16 mouse cellular contexts compared by ENCODE assay signal in genomic region chr17:43251249-43252125, GRCm38 (mm10). TPM values are rescaled to one million over a fixed set of nuclear protein-coding genes. Genes with fewer than 3 reads are reported as not detected.
DNase-seq lines count a peak whose midpoint lies in the region; ATAC-seq and TF ChIP-seq lines count a peak whose summit lies in the region.
"Had no signal": no experiment of that assay in that cellular context is flagged by ENCODE, and none has a peak within 500 bp of the region (broad histone marks: within the 10 kb centered on the region; RNA-seq: fewer than 3 reads in every experiment).

No protein-coding gene starts in this region.

- peaks cover 14% of the 10 kb centered on the region for H3K4me1 ChIP-seq in lung, embryonic 16.5 days (replicated peaks; ENCODE audit: control insufficient read depth, insufficient read depth, low read length)
- no peaks in the 10 kb centered on the region for H3K4me1 ChIP-seq in lung, postnatal 0 days (ENCODE audit: insufficient read depth, low read depth, low read length)
- peaks cover 26% of the 10 kb centered on the region for H3K4me1 ChIP-seq in brown adipose tissue, adult 24 weeks (ENCODE audit: control insufficient read depth, insufficient read depth, insufficient read length, low read length)
- H3K4me1 ChIP-seq in forebrain, embryonic 16.5 days (replicated peaks; ENCODE audit: control insufficient read depth, insufficient read depth, low read length): no peaks in the 10 kb centered on the region; the same call in 1 of the 2 replicates

- DNase-seq in gastrocnemius, postnatal 14 days: peak; percentile 38
- no peak for DNase-seq in gastrocnemius, postnatal 36 days
- DNase-seq in lung, postnatal 0 days (ENCODE audit: low spot score): no peak
- DNase-seq in heart, postnatal 4 days: peak; percentile 73
- no peak for DNase-seq in embryo, embryonic 11 days
- DNase-seq: cerebellum, adult 9-11 months; liver, postnatal 0 days; right cerebral cortex, postnatal 4 days had no signal

- TF ChIP-seq EP300 in lung, postnatal 0 days (IDR thresholded peaks at IDR 0.05): no peak

- ATAC-seq in lung, embryonic 16.5 days (ENCODE audit: low read depth): no peak
- no peak; the same call in 1 of the 2 replicates for ATAC-seq in lung, postnatal 0 days
- ATAC-seq in forebrain, embryonic 16.5 days: no peak
- ATAC-seq: liver, postnatal 0 days; midbrain, embryonic 13.5 days had no signal

- no peak for TF ChIP-seq CTCF in lung, postnatal 0 days (IDR thresholded peaks at IDR 0.05)

- no peaks in the 10 kb centered on the region for H3K9me3 ChIP-seq in lung, embryonic 16.5 days (ENCODE audit: control insufficient read depth, low read length)
- no peaks in the 10 kb centered on the region for H3K9me3 ChIP-seq in lung, postnatal 0 days (ENCODE audit: low read length)
- H3K9me3 ChIP-seq in forebrain, embryonic 16.5 days (ENCODE audit: control insufficient read depth, low read length): no peaks in the 10 kb centered on the region
- H3K9me3 ChIP-seq: midbrain, embryonic 13.5 days had no signal

- intact Hi-C loops in gastrocnemius, postnatal 14 days (cut with DNase I; ENCODE audit: low total_unique reads): no loop called here
- intact Hi-C loops in gastrocnemius, postnatal 36 days (cut with DNase I): no loop called here

- H3K36me3 ChIP-seq in lung, embryonic 16.5 days (ENCODE audit: control insufficient read depth, insufficient read depth, low read length): no peaks in the 10 kb centered on the region
- H3K36me3 ChIP-seq in lung, postnatal 0 days (ENCODE audit: insufficient read depth, low read length): no peaks in the 10 kb centered on the region
- H3K36me3 ChIP-seq in forebrain, embryonic 16.5 days (ENCODE audit: control insufficient read depth, insufficient read depth): no peaks in the 10 kb centered on the region
- H3K36me3 ChIP-seq: midbrain, embryonic 13.5 days had no signal

- H3K27ac ChIP-seq in lung, embryonic 16.5 days (ENCODE audit: low read length): 0 out of 2 replicates have a peak overlapping the region, but pooled peaks have one; percentile 5
- no peak overlapping the region for H3K27ac ChIP-seq in lung, postnatal 0 days (ENCODE audit: low read length)
- H3K27ac ChIP-seq in brown adipose tissue, adult 24 weeks (replicated peaks; ENCODE audit: low read depth, low read length): peak overlapping the region; percentile 55
- H3K27ac ChIP-seq in forebrain, embryonic 16.5 days (ENCODE audit: low read length): no peak overlapping the region
- H3K27ac ChIP-seq: midbrain, embryonic 13.5 days had no signal

- WGBS in lung, embryonic 16.5 days: 34% methylated on average over 5 of the region's 5 CpGs
- WGBS in lung, postnatal 0 days: 29% methylated on average over 5 of the region's 5 CpGs
- 36% methylated on average over 5 of the region's 5 CpGs for WGBS in forebrain, embryonic 16.5 days

- no peak overlapping the region for H3K4me2 ChIP-seq in lung, embryonic 16.5 days (ENCODE audit: low read depth, low read length)
- H3K4me2 ChIP-seq in lung, postnatal 0 days (replicated peaks; ENCODE audit: low read depth, low read length): no peak overlapping the region
- H3K4me2 ChIP-seq in forebrain, embryonic 16.5 days (ENCODE audit: low read length): no peak overlapping the region
- H3K4me2 ChIP-seq: midbrain, embryonic 13.5 days had no signal

- H3K4me3 ChIP-seq in lung, embryonic 16.5 days (ENCODE audit: low read length): no peak overlapping the region
- H3K4me3 ChIP-seq in lung, postnatal 0 days (ENCODE audit: low read depth, low read length): no peak overlapping the region
- H3K4me3 ChIP-seq in brown adipose tissue, adult 24 weeks (ENCODE audit: insufficient read depth, low read depth, low read length): no peak overlapping the region
- no peak overlapping the region for H3K4me3 ChIP-seq in forebrain, embryonic 16.5 days (replicated peaks; ENCODE audit: low read length)
- H3K4me3 ChIP-seq: midbrain, embryonic 13.5 days had no signal

- no peak overlapping the region for H3K9ac ChIP-seq in lung, embryonic 16.5 days (ENCODE audit: low read length)
- no peak overlapping the region for H3K9ac ChIP-seq in lung, postnatal 0 days (replicated peaks; ENCODE audit: low read depth)
- H3K9ac ChIP-seq in forebrain, embryonic 16.5 days (replicated peaks; ENCODE audit: low read depth, low read length): no peak overlapping the region
- H3K9ac ChIP-seq: liver, postnatal 0 days; midbrain, embryonic 13.5 days had no signal

- H3K27me3 ChIP-seq in lung, embryonic 16.5 days (ENCODE audit: control insufficient read depth, insufficient read depth, low read depth, low read length): no peaks in the 10 kb centered on the region
- no peaks in the 10 kb centered on the region for H3K27me3 ChIP-seq in lung, postnatal 0 days (replicated peaks; ENCODE audit: insufficient read depth, low read length)
- no peaks in the 10 kb centered on the region for H3K27me3 ChIP-seq in forebrain, embryonic 16.5 days (replicated peaks; ENCODE audit: control insufficient read depth, insufficient read depth, low read length)
- H3K27me3 ChIP-seq: midbrain, embryonic 13.5 days had no signal

RNA-seq across cellular contexts. Expression of gene Adgrf1, which starts 18.6 kb away (rescaled TPM):
- total RNA-seq in gastrocnemius, postnatal 14 days (2021): under 1 TPM in 1 of 2 experiments, not detected in 1; 0.04 TPM
- not detected for total RNA-seq in gastrocnemius, postnatal 36 days (2021)
- polyA plus RNA-seq in lung, embryonic 16.5 days (2015; fragmentation: Nextera tagmentation; extraction: Ambion mirVana): not detected in 2 replicates
- polyA plus RNA-seq in lung, postnatal 0 days (2015; fragmentation: Nextera tagmentation; extraction: Ambion mirVana): not detected in 2 replicates
- not detected in 2 replicates for polyA plus RNA-seq in brown adipose tissue, adult 24 weeks (2012; ENCODE audit: insufficient read depth, insufficient read length, missing spikeins)
- not detected for total RNA-seq in heart, postnatal 4 days (2021)
- polyA plus RNA-seq in forebrain, embryonic 16.5 days (2015; fragmentation: Nextera tagmentation; extraction: Ambion mirVana): not detected in 2 replicates
- total RNA-seq: adrenal gland, adult 18-20 months; left cerebral cortex, postnatal 14 days had no signal
- polyA plus RNA-seq: midbrain, embryonic 13.5 days; neural tube, embryonic 14.5 days; thymus, postnatal 0 days had no signal

Comparison
In these comparisons a context has a peak if more than half of its experiments do, and no peak if none do; other contexts are left out.
1. DNase-seq: peak in gastrocnemius, postnatal 14 days (single experiment) and heart, postnatal 4 days (single experiment); none in gastrocnemius, postnatal 36 days (0 of 2), lung, postnatal 0 days (single experiment) and embryo, embryonic 11 days (single experiment).
2. H3K27ac ChIP-seq: peak in lung, embryonic 16.5 days (single experiment) and brown adipose tissue, adult 24 weeks (single experiment); none in lung, postnatal 0 days (single experiment) and forebrain, embryonic 16.5 days (single experiment).